Mouse (Mus musculus) stomach, postnatal 0 days (tissue): ENCODE results near the gene Aldh1l1.

Experiments used
- CTCF ChIP-seq: IDR thresholded peaks from 2 replicates; pipeline ENCODE4 v1.5.1; 2016; ENCODE audit warnings: antibody characterized with exemption, low read depth, mild to moderate bottlenecking, moderate library complexity
- EP300 ChIP-seq: optimal IDR thresholded peaks from 2 replicates; pipeline ENCODE3; 2016; ENCODE audit warnings: antibody characterized with exemption

DNA sequence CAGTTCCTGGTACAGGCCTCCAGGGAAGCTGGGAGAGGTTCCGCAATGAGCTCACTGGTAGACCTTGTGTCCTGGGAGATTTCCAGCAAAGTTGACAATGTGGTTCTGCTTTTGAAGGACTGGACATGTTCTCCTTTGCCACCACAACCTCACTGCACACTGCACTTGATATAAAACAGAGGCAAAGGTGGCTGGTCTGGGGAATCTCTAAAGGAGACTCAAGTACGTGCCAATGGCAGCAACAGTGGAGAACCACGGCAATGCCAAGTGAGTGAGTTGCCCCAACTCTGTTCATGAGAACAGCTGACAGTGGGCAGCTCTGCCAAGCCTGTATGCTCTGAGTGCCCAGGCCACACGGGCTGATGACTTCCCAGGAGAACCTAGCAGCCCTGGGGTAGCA, 53.0 kb downstream of the Aldh1l1 start:
- TF ChIP-seq CTCF (no peak), EP300 (no peak)
